Mouse (Mus musculus): ENCODE measurements at regions not wholly inside any gene's neighbourhood (a gene's known extent, or its start where the extent isn't known, plus 50 kb on each side); places are given as distances from the start of the nearest gene placed in this dataset.

DNA sequence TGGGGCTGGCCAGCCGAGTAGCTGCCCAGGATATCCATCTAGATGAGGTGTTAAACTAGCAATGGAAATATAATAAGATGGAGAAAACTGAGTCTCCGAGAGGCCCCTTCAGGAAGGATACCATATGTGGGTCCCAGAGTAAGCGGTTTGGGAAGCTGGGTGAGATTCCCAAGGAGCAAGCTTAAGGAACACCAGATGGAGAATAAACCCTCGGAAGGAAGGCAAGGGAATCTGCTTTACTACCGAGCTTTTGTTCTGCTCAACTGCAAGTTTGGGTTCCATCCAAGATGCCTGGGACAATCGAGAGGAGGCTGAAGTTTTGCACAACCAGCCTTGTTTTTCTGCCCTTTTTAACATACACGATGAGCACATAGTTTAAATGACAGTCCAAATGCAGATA, 164.9 kb upstream of the Osr1 start:
- no peaks in the 10 kb centered on the region for H3K36me3 ChIP-seq
- no peak overlapping the region for H3K27ac ChIP-seq
- no peaks in the 10 kb centered on the region for H3K27me3 ChIP-seq (ENCODE audit: low read depth, poor library complexity, severe bottlenecking)
- H3K4me1 ChIP-seq: peaks cover 7% of the 10 kb centered on the region; the same call in 1 of the 2 replicates
- DNase-seq (ENCODE audit: low spot score): no peak
- no peaks in the 10 kb centered on the region for H3K9me3 ChIP-seq (replicated peaks)
- no peak overlapping the region for H3K4me3 ChIP-seq
- WGBS: 82% methylated on average over 7 of the region's 7 CpGs

DNA sequence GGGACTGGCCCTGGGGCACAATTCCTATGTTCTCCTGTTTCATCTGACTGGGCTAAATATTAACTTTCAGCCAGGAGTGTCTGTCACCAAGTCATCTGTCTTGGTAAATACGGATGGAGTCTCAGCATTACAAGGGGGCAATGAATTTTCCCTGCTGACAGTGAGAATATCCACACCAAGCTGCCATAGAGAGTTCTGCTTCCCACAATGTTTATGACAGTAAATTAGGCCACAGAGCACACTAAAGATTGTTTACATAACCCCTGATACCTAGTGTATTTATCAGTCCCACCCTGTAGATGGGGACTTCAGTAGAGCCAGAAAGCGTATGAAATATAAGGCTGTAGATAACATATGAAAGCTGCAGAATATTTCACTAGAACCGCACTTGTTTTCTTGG, 150.6 kb upstream of the Osr1 start:
- Histone ChIP-seq H3K27me3 (ENCODE audit: low read depth, poor library complexity, severe bottlenecking) (no peaks in the 10 kb centered on the region), H3K4me1 (no peaks in the 10 kb centered on the region), H3K4me3 (no peak overlapping the region), H3K36me3 (no peaks in the 10 kb centered on the region), H3K27ac (no peak overlapping the region), H3K9me3 (replicated peaks) (no peaks in the 10 kb centered on the region)
- 46% methylated on average over 3 of the region's 3 CpGs for WGBS
- no peak for DNase-seq (ENCODE audit: low spot score)

DNA sequence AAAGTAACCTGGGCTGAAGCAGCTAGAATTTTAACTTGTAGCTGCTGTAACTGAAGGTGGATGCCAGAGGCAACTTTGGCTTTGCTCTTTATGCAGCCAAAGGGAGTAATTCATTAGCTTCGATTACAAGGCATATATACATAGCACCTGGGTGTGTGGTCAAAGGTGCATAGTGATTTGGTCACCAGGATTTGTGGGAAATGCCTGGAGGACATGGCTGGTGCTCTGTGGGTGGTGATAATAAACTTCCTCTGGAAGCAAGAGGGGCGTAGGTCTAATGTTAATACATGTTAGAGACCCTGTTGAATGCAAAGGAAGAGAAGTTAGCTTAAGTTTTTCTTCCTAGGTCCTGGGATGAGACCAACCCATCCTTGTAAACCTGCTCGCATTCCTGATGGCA, 139.3 kb upstream of the Osr1 start:
- H3K4me1 ChIP-seq: peaks cover 7% of the 10 kb centered on the region; the same call in 1 of the 2 replicates
- no peak for DNase-seq (ENCODE audit: low spot score)
- H3K9me3 ChIP-seq (replicated peaks): no peaks in the 10 kb centered on the region
- no peaks in the 10 kb centered on the region for H3K27me3 ChIP-seq (ENCODE audit: low read depth, poor library complexity, severe bottlenecking)
- 74% methylated on average over 3 of the region's 3 CpGs for WGBS
- H3K4me3 ChIP-seq: no peak overlapping the region
- H3K27ac ChIP-seq: no peak overlapping the region
- H3K36me3 ChIP-seq: no peaks in the 10 kb centered on the region

DNA sequence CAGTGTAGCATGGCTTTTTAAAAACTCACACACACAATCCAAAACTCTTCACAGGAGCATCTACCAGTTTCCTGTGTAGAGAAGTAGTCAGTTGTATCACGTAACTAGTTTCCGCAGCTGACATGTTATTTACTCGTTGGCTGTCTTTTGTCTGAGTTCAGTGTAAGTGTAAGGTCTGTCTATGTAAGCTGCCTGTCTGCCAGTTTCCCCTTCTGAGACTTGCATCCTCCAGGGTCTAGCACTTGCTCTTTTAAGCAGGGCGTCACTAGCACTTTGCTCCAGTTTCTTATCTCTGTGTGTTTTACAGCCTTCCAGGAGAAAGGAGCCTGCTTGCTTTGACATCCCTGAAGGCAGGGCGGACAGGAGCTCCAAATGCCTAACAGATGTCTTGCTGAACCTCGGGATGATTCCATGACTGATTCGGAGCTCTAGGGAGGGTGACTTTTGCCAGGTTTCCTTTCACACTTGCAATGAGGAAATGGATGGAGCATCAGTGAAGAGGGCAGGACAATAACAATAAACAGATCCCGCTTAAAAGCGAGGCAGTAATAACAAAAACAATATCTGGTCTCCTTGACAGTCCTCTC, 131.2 kb upstream of the Osr1 start:
- Histone ChIP-seq H3K4me1 (peaks cover 6% of the 10 kb centered on the region), H3K36me3 (no peaks in the 10 kb centered on the region), H3K27ac (peak overlapping the region; percentile 19; the same call in 1 of the 2 replicates), H3K27me3 (ENCODE audit: low read depth, poor library complexity, severe bottlenecking) (0 out of 2 replicates have a peak, but pooled peaks cover 3% of the 10 kb centered on the region), H3K9me3 (replicated peaks) (no peaks in the 10 kb centered on the region), H3K4me3 (no peak overlapping the region)
- DNase-seq (ENCODE audit: low spot score): no peak
- WGBS: 14% methylated on average over 9 of the region's 9 CpGs

DNA sequence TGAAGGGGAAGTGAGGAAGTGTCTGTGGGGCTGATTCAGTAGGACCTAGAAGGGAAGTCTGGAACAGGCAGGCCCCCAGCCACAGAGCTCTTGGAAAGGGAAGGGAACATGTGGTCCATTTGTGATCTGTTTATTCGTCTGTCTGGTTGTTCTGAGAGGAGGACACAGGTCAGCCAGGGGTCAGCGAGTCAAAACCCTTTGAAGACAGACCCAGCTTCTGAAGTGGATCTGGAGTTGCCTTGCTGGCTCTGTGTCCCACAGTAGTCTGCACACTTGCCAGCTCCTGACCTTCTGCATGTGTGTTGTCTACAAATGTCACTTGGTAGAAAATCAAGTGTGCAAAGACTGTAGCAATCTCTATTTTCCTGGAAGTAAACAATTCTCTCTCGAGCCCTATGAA, 119.3 kb upstream of the Osr1 start:
- no peak for DNase-seq (ENCODE audit: low spot score)
- no peaks in the 10 kb centered on the region for H3K36me3 ChIP-seq
- WGBS: 19% methylated on average over 3 of the region's 3 CpGs
- H3K4me3 ChIP-seq: no peak overlapping the region
- H3K9me3 ChIP-seq (replicated peaks): no peaks in the 10 kb centered on the region
- H3K27ac ChIP-seq: no peak overlapping the region; the same call in 1 of the 2 replicates
- peaks cover 6% of the 10 kb centered on the region; the same call in 1 of the 2 replicates for H3K4me1 ChIP-seq
- H3K27me3 ChIP-seq (ENCODE audit: low read depth, poor library complexity, severe bottlenecking): no peaks in the 10 kb centered on the region

DNA sequence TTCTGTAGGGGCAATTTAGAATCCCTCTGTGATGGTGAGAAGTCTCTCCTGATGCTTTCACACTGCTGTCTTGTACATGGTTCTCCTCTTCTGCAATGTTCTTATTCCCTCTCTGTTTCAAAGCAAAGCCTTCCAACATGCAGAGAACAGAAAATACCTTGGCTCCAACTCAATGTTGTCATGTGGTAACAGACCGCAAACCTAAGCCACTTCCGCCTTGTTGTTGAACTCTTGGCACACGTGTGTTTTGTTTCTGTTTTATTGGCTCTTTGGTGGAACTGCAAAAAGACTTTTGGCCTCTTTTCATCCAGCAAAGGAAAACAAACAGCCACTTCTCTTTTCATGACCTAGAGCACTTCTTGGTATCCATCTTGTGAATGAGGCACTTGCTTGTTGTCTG, 109.7 kb upstream of the Osr1 start:
- WGBS: 85% methylated on average over 3 of the region's 3 CpGs
- H3K4me3 ChIP-seq: no peak overlapping the region
- H3K27ac ChIP-seq: no peak overlapping the region
- DNase-seq (ENCODE audit: low spot score): no peak
- no peaks in the 10 kb centered on the region for H3K9me3 ChIP-seq (replicated peaks)
- H3K4me1 ChIP-seq: no peaks in the 10 kb centered on the region
- H3K36me3 ChIP-seq: no peaks in the 10 kb centered on the region
- H3K27me3 ChIP-seq (ENCODE audit: low read depth, poor library complexity, severe bottlenecking): no peaks in the 10 kb centered on the region

DNA sequence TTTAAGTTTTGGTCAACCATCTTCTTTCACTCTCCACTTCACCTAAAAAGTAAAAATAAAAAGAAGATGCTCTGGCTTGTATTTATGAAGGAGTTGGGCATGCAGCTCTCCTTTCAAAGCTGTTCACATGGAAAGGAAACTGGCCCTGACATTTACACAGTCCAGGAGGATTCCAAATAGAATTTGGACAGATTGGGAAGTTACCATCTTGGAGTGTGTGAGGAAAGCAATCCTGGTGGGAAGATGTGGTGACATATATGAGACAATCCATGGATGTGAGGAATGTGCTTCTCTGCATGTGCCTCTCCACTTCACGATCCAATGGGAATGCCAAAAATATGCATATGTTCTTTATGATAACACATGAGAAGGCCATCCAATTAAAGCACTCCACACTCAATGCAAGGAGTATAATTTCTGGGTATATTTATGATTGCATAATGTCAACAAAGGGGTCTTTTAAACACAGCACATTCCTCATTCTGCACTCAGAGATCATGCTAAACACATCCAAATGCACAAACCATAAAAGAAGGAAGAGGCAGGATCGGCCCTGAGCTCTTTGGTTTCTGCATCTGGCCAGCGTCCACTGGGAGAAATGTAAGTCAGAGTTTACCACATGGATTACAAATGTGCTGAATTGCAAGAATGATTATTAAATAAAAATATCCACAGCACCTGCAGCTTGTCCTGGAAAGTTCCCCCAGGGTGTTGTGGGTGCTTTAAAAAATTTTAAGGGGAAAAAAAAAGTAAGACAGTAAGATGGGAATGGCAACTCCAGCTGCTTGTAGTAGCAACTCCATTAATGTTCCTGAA, 100.1 kb upstream of the Osr1 start:
- Histone ChIP-seq H3K4me1 (no peaks in the 10 kb centered on the region), H3K27ac (no peak overlapping the region), H3K9me3 (replicated peaks) (no peaks in the 10 kb centered on the region), H3K27me3 (ENCODE audit: low read depth, poor library complexity, severe bottlenecking) (no peaks in the 10 kb centered on the region), H3K4me3 (no peak overlapping the region), H3K36me3 (no peaks in the 10 kb centered on the region)
- 76% methylated on average over 3 of the region's 3 CpGs for WGBS
- no peak for DNase-seq (ENCODE audit: low spot score)

DNA sequence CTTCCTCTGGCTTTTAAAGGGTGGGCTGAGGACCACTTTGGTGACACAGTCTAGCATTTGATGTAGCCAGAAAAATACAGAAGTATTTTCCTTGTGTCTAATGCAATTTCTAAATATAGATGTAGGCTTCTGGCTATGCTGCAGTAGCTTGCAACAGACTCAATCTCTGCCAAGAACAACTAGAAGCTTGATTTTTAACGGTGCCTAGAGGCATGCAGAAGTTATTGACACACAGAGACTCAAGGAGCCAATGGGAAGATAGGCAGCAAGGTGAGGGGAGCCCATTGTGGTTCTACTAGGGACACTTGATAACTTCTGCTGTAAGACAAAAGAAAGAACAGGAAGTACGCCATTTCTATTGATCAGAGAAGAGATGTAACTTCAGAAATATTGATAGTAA, 94.1 kb upstream of the Osr1 start:
- 80% methylated on average over 2 of the region's 2 CpGs for WGBS
- no peak for DNase-seq (ENCODE audit: low spot score)
- Histone ChIP-seq H3K36me3 (no peaks in the 10 kb centered on the region), H3K27me3 (ENCODE audit: low read depth, poor library complexity, severe bottlenecking) (no peaks in the 10 kb centered on the region), H3K4me1 (peaks cover 4% of the 10 kb centered on the region; the same call in 1 of the 2 replicates), H3K27ac (no peak overlapping the region), H3K9me3 (replicated peaks) (no peaks in the 10 kb centered on the region), H3K4me3 (no peak overlapping the region)

DNA sequence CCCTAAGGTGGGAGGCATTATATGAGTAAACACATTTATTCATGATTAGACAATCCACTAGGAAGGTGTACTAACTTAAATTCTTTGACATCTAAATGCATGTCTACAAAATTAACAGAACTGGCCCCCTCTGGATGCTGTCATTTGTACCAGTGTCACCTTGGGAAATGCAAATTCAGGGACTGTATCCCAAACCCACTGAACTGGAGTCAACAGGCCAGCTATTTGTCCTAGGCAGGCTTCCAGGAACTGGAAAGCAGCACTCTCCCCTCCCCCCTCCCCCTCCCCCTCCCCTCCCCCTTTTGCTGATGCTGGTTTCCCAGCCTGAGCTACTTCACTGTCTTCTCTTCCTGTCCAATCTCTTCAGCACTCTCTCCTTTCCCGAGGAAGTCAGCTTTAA, 91.7 kb upstream of the Osr1 start:
- 73% methylated on average over 1 of the region's 1 CpGs for WGBS
- H3K4me1 ChIP-seq: peaks cover 4% of the 10 kb centered on the region; the same call in 1 of the 2 replicates
- H3K9me3 ChIP-seq (replicated peaks): no peaks in the 10 kb centered on the region
- no peaks in the 10 kb centered on the region for H3K36me3 ChIP-seq
- no peak overlapping the region for H3K4me3 ChIP-seq
- H3K27ac ChIP-seq: no peak overlapping the region
- DNase-seq (ENCODE audit: low spot score): no peak
- H3K27me3 ChIP-seq (ENCODE audit: low read depth, poor library complexity, severe bottlenecking): no peaks in the 10 kb centered on the region

DNA sequence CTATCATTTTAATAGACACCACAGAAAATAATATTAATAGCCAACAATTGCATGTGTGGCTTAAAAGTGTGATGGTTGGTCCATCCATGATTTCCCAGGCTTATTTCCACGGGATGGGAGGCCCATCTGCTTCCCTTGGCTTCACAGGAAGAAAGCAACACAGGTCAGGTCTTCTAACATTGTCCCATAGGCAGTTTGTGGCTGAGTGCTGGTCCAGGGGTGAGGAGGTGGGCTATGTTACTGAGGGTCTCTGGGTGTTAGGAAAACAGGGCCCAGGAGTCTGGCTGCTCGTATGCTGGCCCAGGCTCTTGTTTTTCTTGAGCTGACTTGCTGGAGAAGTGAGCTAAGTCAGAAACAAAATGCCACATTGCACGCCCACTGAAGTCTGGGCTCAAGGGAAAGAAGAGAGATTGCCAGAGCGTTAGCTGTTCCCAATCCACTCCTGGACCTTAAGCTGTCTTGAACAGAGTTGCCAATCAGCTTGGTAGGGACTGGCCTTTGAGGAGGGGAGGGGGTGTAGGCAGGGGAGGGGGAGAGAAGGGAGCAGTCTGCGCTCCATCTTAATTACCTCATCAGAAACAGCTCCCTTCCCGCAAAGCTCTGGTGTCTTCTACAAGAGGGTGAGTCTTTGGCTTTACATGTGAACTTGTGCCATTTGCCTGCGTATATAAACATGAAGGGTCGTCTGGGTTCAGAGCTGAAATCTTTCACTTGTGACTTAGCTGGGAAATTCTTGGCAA, 82.1 kb upstream of the Osr1 start:
- Histone ChIP-seq H3K9me3 (replicated peaks) (no peaks in the 10 kb centered on the region), H3K36me3 (no peaks in the 10 kb centered on the region), H3K4me3 (no peak overlapping the region), H3K27me3 (ENCODE audit: low read depth, poor library complexity, severe bottlenecking) (no peaks in the 10 kb centered on the region), H3K4me1 (no peaks in the 10 kb centered on the region), H3K27ac (no peak overlapping the region)
- DNase-seq (ENCODE audit: low spot score): no peak
- WGBS: 67% methylated on average over 8 of the region's 8 CpGs

DNA sequence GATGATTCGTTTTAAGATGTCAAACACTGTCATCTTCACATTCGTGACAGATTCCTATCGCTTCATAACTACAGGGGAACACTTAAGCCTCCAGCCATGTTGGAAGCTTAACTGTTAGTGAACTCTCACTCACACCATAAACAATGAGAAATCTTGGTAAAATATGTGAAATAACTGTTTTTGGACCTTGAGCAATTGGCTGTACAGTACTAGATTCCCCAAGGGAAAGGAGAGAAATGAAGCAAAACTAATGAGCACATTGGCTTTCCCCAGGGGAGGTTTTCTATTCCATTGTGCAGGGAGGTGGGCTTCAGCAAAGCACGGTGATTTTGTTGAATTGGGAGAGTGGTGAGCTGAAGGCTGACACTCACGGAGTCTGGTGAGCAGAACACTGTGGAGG, 56.0 kb upstream of the Osr1 start:
- Histone ChIP-seq H3K9me3 (replicated peaks) (no peaks in the 10 kb centered on the region), H3K27ac (no peak overlapping the region), H3K36me3 (no peaks in the 10 kb centered on the region), H3K4me3 (no peak overlapping the region), H3K27me3 (ENCODE audit: low read depth, poor library complexity, severe bottlenecking) (no peaks in the 10 kb centered on the region), H3K4me1 (no peaks in the 10 kb centered on the region)
- WGBS: 88% methylated on average over 5 of the region's 5 CpGs
- DNase-seq (ENCODE audit: low spot score): no peak

DNA sequence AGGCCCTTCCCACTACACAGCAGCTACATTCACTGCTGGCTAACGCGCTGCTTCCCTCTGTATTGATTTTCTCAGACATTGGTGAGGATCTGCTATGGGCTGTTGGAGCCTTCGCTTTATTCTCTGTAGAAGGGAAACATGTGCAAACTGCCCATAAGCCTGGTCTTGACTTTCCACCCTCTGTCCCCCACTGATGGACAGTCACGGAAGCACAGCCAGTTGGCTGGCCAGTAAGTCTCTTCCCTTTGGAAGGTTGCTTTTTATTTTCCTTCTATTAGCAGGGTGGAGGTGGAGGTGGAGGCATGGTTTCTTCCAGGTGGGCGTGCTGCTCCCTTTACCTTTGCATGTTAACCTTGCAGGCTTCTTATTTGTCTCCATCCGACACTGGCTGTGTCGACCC, 51.1 kb upstream of the Osr1 start:
- WGBS: 83% methylated on average over 7 of the region's 7 CpGs
- no peak for DNase-seq (ENCODE audit: low spot score)
- Histone ChIP-seq H3K4me3 (no peak overlapping the region), H3K4me1 (no peaks in the 10 kb centered on the region), H3K9me3 (replicated peaks) (no peaks in the 10 kb centered on the region), H3K36me3 (no peaks in the 10 kb centered on the region), H3K27me3 (ENCODE audit: low read depth, poor library complexity, severe bottlenecking) (no peaks in the 10 kb centered on the region), H3K27ac (no peak overlapping the region)

DNA sequence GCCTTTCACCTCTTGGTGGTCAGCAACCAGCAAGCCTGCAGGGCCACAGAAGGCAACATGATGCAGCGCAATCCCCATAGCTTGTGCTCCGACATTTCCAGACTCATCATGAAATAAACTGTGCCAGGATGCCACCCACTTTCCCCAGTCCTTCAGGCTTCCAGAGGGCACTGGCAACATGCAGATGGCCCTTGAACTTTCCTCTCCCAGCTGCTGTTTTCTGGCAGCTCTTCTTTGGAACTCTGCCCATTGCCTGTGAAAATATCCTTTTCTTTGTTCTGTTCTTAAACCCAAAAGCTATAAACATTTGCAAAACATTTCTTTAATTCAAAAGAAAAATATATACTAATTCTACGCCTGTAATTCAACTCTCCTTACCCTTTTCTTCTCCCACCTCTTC, 50.6 kb upstream of the Osr1 start:
- no peak overlapping the region for H3K27ac ChIP-seq
- no peak overlapping the region for H3K4me3 ChIP-seq
- no peaks in the 10 kb centered on the region for H3K36me3 ChIP-seq
- DNase-seq (ENCODE audit: low spot score): no peak
- 91% methylated on average over 3 of the region's 3 CpGs for WGBS
- no peaks in the 10 kb centered on the region for H3K27me3 ChIP-seq (ENCODE audit: low read depth, poor library complexity, severe bottlenecking)
- no peaks in the 10 kb centered on the region for H3K4me1 ChIP-seq
- no peaks in the 10 kb centered on the region for H3K9me3 ChIP-seq (replicated peaks)

Measured in limb, embryonic 10.5 days (tissue).